13 mouse cellular contexts compared by ENCODE assay signal in genomic region chr13:53266543-53266951, GRCm38 (mm10). TPM values are rescaled to one million over a fixed set of nuclear protein-coding genes. Genes with fewer than 3 reads are reported as not detected.
DNase-seq lines count a peak whose midpoint lies in the region; ATAC-seq and TF ChIP-seq lines count a peak whose summit lies in the region.
"Had no signal": no experiment of that assay in that cellular context is flagged by ENCODE, and none has a peak within 500 bp of the region (broad histone marks: within the 10 kb centered on the region; RNA-seq: fewer than 3 reads in every experiment).

No protein-coding gene starts in this region.

- ATAC-seq in heart, embryonic 14.5 days (ENCODE audit: insufficient number of reproducible peaks, insufficient read depth, low FRiP score, low read depth): no peak
- no peak for ATAC-seq in lung, embryonic 14.5 days (ENCODE audit: insufficient read depth)
- no peak for ATAC-seq in embryonic facial prominence, embryonic 13.5 days (ENCODE audit: insufficient number of reproducible peaks, insufficient read depth, low FRiP score, low TSS enrichment, low read depth)
- no peak for ATAC-seq in stomach, embryonic 14.5 days (ENCODE audit: insufficient number of reproducible peaks, insufficient read depth, low FRiP score, low read depth)
- ATAC-seq: inflammation-experienced regulatory T-cells, adult 6 months had no signal

- H3K9me3 ChIP-seq in heart, embryonic 14.5 days (ENCODE audit: control insufficient read depth, low read length): no peaks in the 10 kb centered on the region
- H3K9me3 ChIP-seq in lung, embryonic 14.5 days (ENCODE audit: low read depth, low read length): no peaks in the 10 kb centered on the region
- no peaks in the 10 kb centered on the region for H3K9me3 ChIP-seq in embryonic facial prominence, embryonic 13.5 days
- no peaks in the 10 kb centered on the region for H3K9me3 ChIP-seq in stomach, embryonic 14.5 days (ENCODE audit: control insufficient read depth, low read depth, low read length)
- H3K9me3 ChIP-seq in forebrain, embryonic 10.5 days: peaks cover 4% of the 10 kb centered on the region; the same call in 1 of the 2 replicates

- 43% methylated on average over 8 of the region's 8 CpGs for WGBS in heart, embryonic 14.5 days
- WGBS in lung, embryonic 14.5 days: 44% methylated on average over 8 of the region's 8 CpGs
- WGBS in lung, adult 2 months: 59% methylated on average over 8 of the region's 8 CpGs
- WGBS in embryonic facial prominence, embryonic 13.5 days: 31% methylated on average over 8 of the region's 8 CpGs
- WGBS in stomach, embryonic 14.5 days: 45% methylated on average over 8 of the region's 8 CpGs
- 95% methylated on average over 8 of the region's 8 CpGs for WGBS in forebrain, embryonic 10.5 days

- peak overlapping the region in 1 of 2 experiments; percentile 72; a peak in 2 of 4 replicates for H3K27ac ChIP-seq in heart, embryonic 14.5 days (replicated peaks in 1 of 2; ENCODE audit: control insufficient read depth in 1 of 2, insufficient read depth in 1 of 2, low read depth in 2 of 2, low read length in 2 of 2)
- peak overlapping the region; percentile 40; the same call in 1 of the 2 replicates for H3K27ac ChIP-seq in lung, embryonic 14.5 days (ENCODE audit: low read depth)
- peak overlapping the region; percentile 76 for H3K27ac ChIP-seq in embryonic facial prominence, embryonic 13.5 days
- peak overlapping the region; percentile 12; the same call in 1 of the 2 replicates for H3K27ac ChIP-seq in stomach, embryonic 14.5 days (ENCODE audit: low read length)
- H3K27ac ChIP-seq in forebrain, embryonic 10.5 days: no peak overlapping the region

- peak overlapping the region; percentile 28 for H3K4me2 ChIP-seq in heart, embryonic 14.5 days (ENCODE audit: low read length)
- 0 out of 2 replicates have a peak overlapping the region, but pooled peaks have one; percentile 22 for H3K4me2 ChIP-seq in lung, embryonic 14.5 days
- H3K4me2 ChIP-seq in embryonic facial prominence, embryonic 13.5 days: peak overlapping the region; percentile 44
- H3K4me2 ChIP-seq in stomach, embryonic 14.5 days (replicated peaks; ENCODE audit: low read depth, low read length): peak overlapping the region; percentile 2; the same call in 1 of the 2 replicates

- no peak overlapping the region for H3K4me3 ChIP-seq in heart, embryonic 14.5 days (ENCODE audit: control insufficient read depth in 1 of 2, insufficient read depth in 1 of 2, low read depth in 1 of 2, low read length in 2 of 2)
- H3K4me3 ChIP-seq in lung, embryonic 14.5 days (ENCODE audit: low read depth, low read length): no peak overlapping the region
- H3K4me3 ChIP-seq in lung, adult 2 months (replicated peaks; ENCODE audit: extremely low read depth, low read depth, low read length): no peak overlapping the region
- peak overlapping the region; percentile 16; the same call in 1 of the 2 replicates for H3K4me3 ChIP-seq in embryonic facial prominence, embryonic 13.5 days
- H3K4me3 ChIP-seq in stomach, embryonic 14.5 days (ENCODE audit: low read depth, low read length): no peak overlapping the region
- H3K4me3 ChIP-seq in forebrain, embryonic 10.5 days: no peak overlapping the region
- H3K4me3 ChIP-seq: megakaryocyte, embryonic 14.5 days had no signal

- no peak for TF ChIP-seq POLR2A in lung, adult 2 months (IDR thresholded peaks at IDR 0.05; ENCODE audit: borderline replicate concordance, extremely low read depth, low read depth, low read length)

- DNase-seq in heart, postnatal 4 days: no peak
- peak; percentile 65 for DNase-seq in lung, embryonic 14.5 days
- DNase-seq in lung, adult 2 months: no peak
- no peak for DNase-seq in urinary bladder, postnatal 4 days (ENCODE audit: low spot score in 2 of 2)
- no peak for DNase-seq in forebrain, embryonic 10.5 days (ENCODE audit: extremely low spot score, low spot score)
- DNase-seq: cerebellum, postnatal 25 days; thymus, adult 18-20 months had no signal

- peak overlapping the region; percentile 56; the same call in 1 of the 2 replicates for H3K9ac ChIP-seq in heart, embryonic 14.5 days (ENCODE audit: low read length)
- H3K9ac ChIP-seq in lung, embryonic 14.5 days: no peak overlapping the region
- no peak overlapping the region for H3K9ac ChIP-seq in embryonic facial prominence, embryonic 13.5 days
- H3K9ac ChIP-seq in stomach, embryonic 14.5 days (replicated peaks; ENCODE audit: low read depth, low read length): no peak overlapping the region

- H3K4me1 ChIP-seq in heart, embryonic 14.5 days (ENCODE audit: control insufficient read depth in 2 of 2, insufficient read depth in 2 of 2, low read length in 2 of 2): peaks cover 32 to 74% of the 10 kb centered on the region in 2 experiments
- peaks cover 36% of the 10 kb centered on the region for H3K4me1 ChIP-seq in lung, embryonic 14.5 days (ENCODE audit: insufficient read depth)
- no peaks in the 10 kb centered on the region for H3K4me1 ChIP-seq in lung, adult 2 months (ENCODE audit: control insufficient read depth, insufficient read depth, low read length)
- peaks cover 66% of the 10 kb centered on the region for H3K4me1 ChIP-seq in embryonic facial prominence, embryonic 13.5 days
- H3K4me1 ChIP-seq in stomach, embryonic 14.5 days (ENCODE audit: control insufficient read depth, insufficient read depth, low read length): peaks cover 38% of the 10 kb centered on the region
- peaks cover 59% of the 10 kb centered on the region for H3K4me1 ChIP-seq in forebrain, embryonic 10.5 days
- H3K4me1 ChIP-seq: megakaryocyte, embryonic 14.5 days had no signal

- TF ChIP-seq CTCF in lung, embryonic 14.5 days (IDR thresholded peaks at IDR 0.05; ENCODE audit: low read depth): no peak
- TF ChIP-seq CTCF in lung, adult 2 months (IDR thresholded peaks at IDR 0.05; ENCODE audit: insufficient read depth, low read length): no peak

- no peaks in the 10 kb centered on the region for H3K36me3 ChIP-seq in heart, embryonic 14.5 days (ENCODE audit: control insufficient read depth, insufficient read depth, low read length)
- no peaks in the 10 kb centered on the region for H3K36me3 ChIP-seq in lung, embryonic 14.5 days (ENCODE audit: insufficient read depth)
- H3K36me3 ChIP-seq in embryonic facial prominence, embryonic 13.5 days: 0 out of 2 replicates have a peak, but pooled peaks cover 4% of the 10 kb centered on the region
- H3K36me3 ChIP-seq in stomach, embryonic 14.5 days (ENCODE audit: control insufficient read depth, insufficient read depth, low read length): no peaks in the 10 kb centered on the region
- no peaks in the 10 kb centered on the region for H3K36me3 ChIP-seq in forebrain, embryonic 10.5 days (replicated peaks)

- H3K27me3 ChIP-seq in heart, embryonic 14.5 days (ENCODE audit: control insufficient read depth, insufficient read depth, low read length): no peaks in the 10 kb centered on the region
- H3K27me3 ChIP-seq in lung, embryonic 14.5 days (ENCODE audit: insufficient read depth, low read length): no peaks in the 10 kb centered on the region
- no peaks in the 10 kb centered on the region for H3K27me3 ChIP-seq in embryonic facial prominence, embryonic 13.5 days
- H3K27me3 ChIP-seq in stomach, embryonic 14.5 days (ENCODE audit: control insufficient read depth, insufficient read depth, low read length): no peaks in the 10 kb centered on the region
- H3K27me3 ChIP-seq in forebrain, embryonic 10.5 days (ENCODE audit: poor library complexity, severe bottlenecking): peaks cover 18% of the 10 kb centered on the region

RNA-seq across cellular contexts. Expression of gene Ror2, which starts 19.4 kb away (rescaled TPM):
- 11.5 and 13.2 TPM in 2 replicates for polyA plus RNA-seq in heart, embryonic 14.5 days (2014; fragmentation: Nextera tagmentation; extraction: Ambion mirVana)
- 10 to 100 TPM; 13.2 to 14.6 TPM for total RNA-seq in heart, postnatal 4 days (2021)
- polyA plus RNA-seq in lung, embryonic 14.5 days (2014; fragmentation: Nextera tagmentation; extraction: Ambion mirVana): 16.2 and 18.2 TPM in 2 replicates
- polyA plus RNA-seq in lung, adult 2 months (2012; rRNA removed): 4.0 and 4.3 TPM in 2 replicates
- 25.8 and 27.4 TPM in 2 replicates for polyA plus RNA-seq in embryonic facial prominence, embryonic 13.5 days (2015; fragmentation: Nextera tagmentation; extraction: Ambion mirVana)
- polyA plus RNA-seq in stomach, embryonic 14.5 days (2014; fragmentation: Nextera tagmentation; extraction: Ambion mirVana): 13.9 and 14.0 TPM in 2 replicates
- polyA plus RNA-seq in forebrain, embryonic 10.5 days (2016; fragmentation: Nextera tagmentation; extraction: Ambion mirVana): 17.1 and 18.1 TPM in 2 replicates
- total RNA-seq: liver, adult 2 months had no signal
- polyA plus RNA-seq: inflammation-experienced regulatory T-cells, adult 6 months had no signal
